Mouse (Mus musculus) gonadal fat pad, adult 2 months (tissue): ENCODE data around the gene Mlxip. TPM values are rescaled to one million over a fixed set of nuclear protein-coding genes. Genes with fewer than 3 reads are reported as not detected.

Experiments
- DNase-seq: peaks from one replicate; pipeline ENCODE4 v3.0.0-alpha.2; 2012; ENCODE audit warnings: low read depth
- polyA plus RNA-seq: library from polyadenylated mRNA; depleted of rRNA; stranded (reverse); fragments of >200 nt; gene quantifications from 2 replicates; pipeline ENCODE4 v1.2.3, GENCODE M21; 2012

Gene Mlxip
- polyA plus RNA-seq, 1 experiment: 33.4 TPM

GRCm38 (mm10) chr5:123381968-123382367 lies 12.6 kb upstream of the Mlxip start:
- no peak for DNase-seq

GRCm38 (mm10) chr5:123382686-123383085 lies 11.9 kb upstream of the Mlxip start:
- DNase-seq: no peak

- no peak for DNase-seq
Measured at GRCm38 (mm10) chr5:123388452-123388851, 6.1 kb upstream of the Mlxip start.

- no peak for DNase-seq
Measured at GRCm38 (mm10) chr5:123390536-123391441, 3.8 kb upstream of the Mlxip start.

GRCm38 (mm10) chr5:123391442-123391809 lies 3.2 kb upstream of the Mlxip start:
- no peak for DNase-seq

GRCm38 (mm10) chr5:123393786-123394302 lies 754 bp upstream of the Mlxip start:
- DNase-seq: no peak

- DNase-seq: no peak
Measured at GRCm38 (mm10) chr5:123394957-123395881, 621 bp downstream of the Mlxip start.

GRCm38 (mm10) chr5:123396901-123397464 lies 2.4 kb downstream of the Mlxip start:
- no peak for DNase-seq

GRCm38 (mm10) chr5:123397786-123398185 lies 3.2 kb downstream of the Mlxip start:
- no peak for DNase-seq

GRCm38 (mm10) chr5:123398856-123399498 lies 4.4 kb downstream of the Mlxip start:
- no peak for DNase-seq

- DNase-seq: no peak
Measured at GRCm38 (mm10) chr5:123404480-123404879, 9.9 kb downstream of the Mlxip start.

- DNase-seq: no peak
Measured at GRCm38 (mm10) chr5:123406952-123407351, 12.4 kb downstream of the Mlxip start.

GRCm38 (mm10) chr5:123408176-123408575 lies 13.6 kb downstream of the Mlxip start:
- no peak for DNase-seq

- DNase-seq: no peak
Measured at GRCm38 (mm10) chr5:123412193-123412592, 17.6 kb downstream of the Mlxip start.

- DNase-seq: no peak
Measured at GRCm38 (mm10) chr5:123413866-123414363, 19.3 kb downstream of the Mlxip start.

- DNase-seq: no peak
Measured at GRCm38 (mm10) chr5:123416149-123416548, 21.6 kb downstream of the Mlxip start.

- no peak for DNase-seq
Measured at GRCm38 (mm10) chr5:123416566-123417518, 22.2 kb downstream of the Mlxip start.

- DNase-seq: no peak
Measured at GRCm38 (mm10) chr5:123423885-123424284, 29.3 kb downstream of the Mlxip start.

GRCm38 (mm10) chr5:123427556-123427955 lies 33.0 kb downstream of the Mlxip start:
- DNase-seq: no peak
